Comparison of ENCODE assay signal across 8 mouse cellular contexts in genomic region chr11:32267188-32267884, GRCm38 (mm10). TPM values are rescaled to one million over a fixed set of nuclear protein-coding genes. Genes with fewer than 3 reads are reported as not detected.
DNase-seq lines count a peak whose midpoint lies in the region; ATAC-seq and TF ChIP-seq lines count a peak whose summit lies in the region.

Gene Nprl3, minus strand, starts transcription at chr11:32267707.

- H3K4me2 ChIP-seq in hindbrain, embryonic 14.5 days (replicated peaks): peak within 1 kb of the TSS; percentile 60

- peak; percentile 90 for ATAC-seq in Patski
- ATAC-seq in hindbrain, embryonic 14.5 days (ENCODE audit: low FRiP score): peak; percentile 99

- peak within 1 kb of the TSS; percentile 96 for H3K9ac ChIP-seq in hindbrain, embryonic 14.5 days

- H3K9me3 ChIP-seq in hindbrain, embryonic 14.5 days (ENCODE audit: control insufficient read depth, low read length): no peaks in the 10 kb centered on the region

- in situ Hi-C loops in Patski (cut with MboI; ENCODE audit: low pct_unique_long_range_greater_than_20kb): no loop called here

- TF ChIP-seq CTCF in Patski (IDR thresholded peaks at IDR 0.05): no peak

- H3K27me3 ChIP-seq in Patski: peaks cover 16% of the 10 kb centered on the region
- H3K27me3 ChIP-seq in hindbrain, embryonic 14.5 days (ENCODE audit: control insufficient read depth, insufficient read depth, low read length): no peaks in the 10 kb centered on the region

- under 1% methylated on average over 54 of the region's 54 CpGs for WGBS in hindbrain, embryonic 14.5 days

- H3K36me3 ChIP-seq in hindbrain, embryonic 14.5 days (replicated peaks; ENCODE audit: control insufficient read depth, insufficient read depth): no peaks in the 10 kb centered on the region

- peaks cover 20% of the 10 kb centered on the region for H3K4me1 ChIP-seq in hindbrain, embryonic 14.5 days (replicated peaks; ENCODE audit: control insufficient read depth, insufficient read depth, low read length)

- H3K27ac ChIP-seq in hindbrain, embryonic 14.5 days: peak within 1 kb of the TSS; percentile 92

- POLR2A ChIA-PET in Patski (lab: Charles Lee): interaction anchor here (0.8 to 2.3 kb wide), 2 partner anchors 10 to 40 kb away, joined by 4 to 9 read pairs; partner anchors contain the start of gene Mpg

- DNase-seq in Patski (ENCODE audit: low read depth, low spot score): peak; percentile 37
- peak; percentile 97 to 98 for DNase-seq in cerebellum, postnatal 14 days
- peak; percentile 85 to 92 for DNase-seq in frontal cortex, postnatal 25 days (ENCODE audit: low spot score in 2 of 2)
- peak; percentile 95 for DNase-seq in hindbrain, embryonic 14.5 days (ENCODE audit: low spot score)
- DNase-seq in layer of hippocampus, postnatal 36 days: peak; percentile 96
- DNase-seq in lung, postnatal 36 days: peak; percentile 96
- peak; percentile 96 for DNase-seq in retina, postnatal 1 day
- DNase-seq in urinary bladder, adult 18-20 months (ENCODE audit: low spot score in 2 of 2): peak; percentile 93

- CTCF ChIA-PET in Patski (lab: Charles Lee): no interaction called here

- H3K4me3 ChIP-seq in hindbrain, embryonic 14.5 days (replicated peaks; ENCODE audit: low read length): peak within 1 kb of the TSS; percentile 72

RNA-seq across cellular contexts. Expression of gene Nprl3, which starts in this region (rescaled TPM):
- polyA plus RNA-seq in Patski (2021): 46.7 TPM
- 23.7 and 35.3 TPM in 2 replicates for polyA plus RNA-seq in hindbrain, embryonic 14.5 days (2014; fragmentation: Nextera tagmentation; extraction: Ambion mirVana)
- 10 to 100 TPM; 47.3 to 61.2 TPM for total RNA-seq in layer of hippocampus, postnatal 36 days (2021)

Comparison
In these comparisons a context has a peak if more than half of its experiments do, and no peak if none do; other contexts are left out.
1. Peak in every context shown above with its lines: DNase-seq, ATAC-seq, H3K4me3 ChIP-seq and H3K27ac ChIP-seq.
2. DNase-seq: peak in every context shown above with its lines; median percentile 98 in cerebellum, postnatal 14 days; 96 in layer of hippocampus, postnatal 36 days; 96 in lung, postnatal 36 days; 96 in retina, postnatal 1 day; 95 in hindbrain, embryonic 14.5 days; 93 in urinary bladder, adult 18-20 months; 88 in frontal cortex, postnatal 25 days; 37 in Patski.